Mouse (Mus musculus) ES-CJ7 (cell line): ENCODE measurements around the gene Slc26a6.

ENCODE experiments used
- DNase-seq: peaks from one replicate; pipeline ENCODE4 v3.0.0; 2011; ENCODE audit warnings: low read depth, low spot score

The Slc26a6 gene

DNA sequence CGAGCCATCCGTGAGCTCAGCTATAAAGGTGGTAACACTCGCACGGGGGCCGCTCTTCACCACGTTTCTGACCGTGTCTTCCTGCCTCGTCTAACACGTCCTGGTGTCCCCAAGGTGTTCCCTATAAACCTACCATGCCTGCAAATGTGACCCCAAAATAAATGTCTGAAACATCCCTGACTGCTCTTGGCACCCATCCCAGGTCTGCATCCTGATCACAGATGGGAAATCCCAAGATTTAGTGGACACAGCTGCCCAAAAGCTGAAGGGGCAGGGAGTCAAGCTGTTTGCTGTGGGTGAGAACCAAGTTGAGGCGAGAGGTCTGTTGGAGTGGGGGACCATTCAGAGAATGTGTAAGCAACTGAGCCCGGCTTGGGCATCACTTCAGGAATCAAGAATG lies 102.2 kb downstream of the Slc26a6 start:
- DNase-seq, result no peak

GRCm38 (mm10) chr9:108955846-108956245 lies 102.8 kb downstream of the Slc26a6 start:
- no peak for DNase-seq
